Mouse (Mus musculus): ENCODE data around the gene Ambn.

- TF ChIP-seq POLR2A (IDR thresholded peaks at IDR 0.05; ENCODE audit: borderline replicate concordance, low read depth, low read length) (no peak), CTCF (IDR thresholded peaks at IDR 0.05; ENCODE audit: low read depth, low read length) (no peak)
Measured at GRCm38 (mm10) chr5:88508555-88508954, 52.8 kb downstream of the Ambn start.

Measured in bone marrow macrophage, adult 2 months (primary cell).